Mouse (Mus musculus) neural tube, embryonic 13.5 days (tissue): Measurements from ENCODE around the gene Anapc1. TPM values are rescaled to one million over a fixed set of nuclear protein-coding genes. Genes with fewer than 3 reads are reported as not detected.

Source experiments
- ATAC-seq: fragments of 200-750 bp; cut with Nextera tagmentation; 2 replicates; pipeline ENCODE4 v1.8.0; 2017; ENCODE audit warnings: low read depth, mild to moderate bottlenecking, moderate TSS enrichment, moderate library complexity
- H3K27ac ChIP-seq: fragments of 300-500 bp; sonication (generic); replicated peaks from 2 replicates; pipeline ENCODE4 v1.5.1; 2015; ENCODE audit warnings: moderate library complexity, mild to moderate bottlenecking, inconsistent platforms
- H3K27me3 ChIP-seq: fragments of 300-500 bp; sonication (generic); 2 replicates; pipeline ENCODE4 v1.6.1; 2015; ENCODE audit warnings: mild to moderate bottlenecking, inconsistent platforms
- H3K36me3 ChIP-seq: fragments of 300-500 bp; sonication (generic); 2 replicates; pipeline ENCODE4 v1.6.1; 2015; ENCODE audit warnings: mild to moderate bottlenecking, inconsistent platforms
- H3K4me1 ChIP-seq: fragments of 300-500 bp; sonication (generic); replicated peaks from 2 replicates; pipeline ENCODE4 v1.6.1; 2015; ENCODE audit warnings: inconsistent platforms
- H3K4me2 ChIP-seq: fragments of 300-500 bp; sonication (generic); 2 replicates; pipeline ENCODE4 v1.6.1; 2015; ENCODE audit warnings: inconsistent platforms, mild to moderate bottlenecking, moderate library complexity
- H3K4me3 ChIP-seq: fragments of 300-500 bp; sonication (generic); 2 replicates; pipeline ENCODE4 v1.5.1; 2015; ENCODE audit warnings: mild to moderate bottlenecking, inconsistent platforms
- H3K9ac ChIP-seq: fragments of 300-500 bp; sonication (generic); 2 replicates; pipeline ENCODE4 v1.6.1; 2015; ENCODE audit warnings: moderate library complexity, mild to moderate bottlenecking, inconsistent platforms
- H3K9me3 ChIP-seq: fragments of 300-500 bp; sonication (generic); 2 replicates; pipeline ENCODE4 v1.6.1; 2016; ENCODE audit warnings: inconsistent platforms
- WGBS: fragments of 180-500 bp; shearing (Covaris S2); methylation state at CpG from one replicate; pipeline ENCODE4 v1.1.7; 2015; 5-methylcytosine and 5-hydroxymethylcytosine counted together
- polyA plus RNA-seq: library from polyadenylated mRNA; unstranded; fragments of >200 nt; fragmentation: Nextera tagmentation; extraction: Ambion mirVana; gene quantifications from 2 replicates; pipeline ENCODE4 v1.2.1, GENCODE M21; 2015

Gene Anapc1
- 41.8 and 47.7 TPM in 2 replicates for polyA plus RNA-seq

GRCm38 (mm10) chr2:128686921-128687557 is at the start of gene Anapc1:
TSS of gene Anapc1 (minus strand) at chr2:128687391.
- Histone ChIP-seq H3K4me2 (peak within 1 kb of the TSS; percentile 79), H3K4me1 (peaks cover 21% of the 10 kb centered on the region), H3K27me3 (no peaks in the 10 kb centered on the region), H3K9me3 (no peaks in the 10 kb centered on the region), H3K9ac (peak within 1 kb of the TSS; percentile 96), H3K27ac (peak within 1 kb of the TSS; percentile 90), H3K4me3 (peak within 1 kb of the TSS; percentile 99), H3K36me3 (peaks cover 16% of the 10 kb centered on the region)
- 0% methylated on average over 58 of the region's 58 CpGs for WGBS
- peak; percentile 98 for ATAC-seq

- no peaks in the 10 kb centered on the region for H3K27me3 ChIP-seq
- H3K36me3 ChIP-seq = no peaks in the 10 kb centered on the region
- no peak for ATAC-seq
- no peaks in the 10 kb centered on the region for H3K4me1 ChIP-seq
- WGBS = 71% methylated on average over 3 of the region's 3 CpGs
- H3K4me2 ChIP-seq = no peak overlapping the region
- H3K4me3 ChIP-seq = no peak overlapping the region
- no peak overlapping the region for H3K27ac ChIP-seq
- no peaks in the 10 kb centered on the region for H3K9me3 ChIP-seq
- H3K9ac ChIP-seq = no peak overlapping the region
Observed at GRCm38 (mm10) chr2:128735089-128735488, 47.9 kb upstream of the Anapc1 start.

- WGBS = 94% methylated on average over 1 of the region's 1 CpGs
- no peaks in the 10 kb centered on the region for H3K36me3 ChIP-seq
- no peaks in the 10 kb centered on the region for H3K27me3 ChIP-seq
- H3K4me1 ChIP-seq = peaks cover 9% of the 10 kb centered on the region
- H3K4me2 ChIP-seq = no peak overlapping the region
- H3K9me3 ChIP-seq = no peaks in the 10 kb centered on the region
- H3K9ac ChIP-seq = no peak overlapping the region
- no peak overlapping the region for H3K4me3 ChIP-seq
- H3K27ac ChIP-seq = no peak overlapping the region
- no peak for ATAC-seq
Observed at GRCm38 (mm10) chr2:128731951-128732350, 44.8 kb upstream of the Anapc1 start.

GRCm38 (mm10) chr2:128731514-128731913 is 44.3 kb upstream of the Anapc1 start:
- Histone ChIP-seq H3K4me1 (peaks cover 9% of the 10 kb centered on the region), H3K4me3 (no peak overlapping the region), H3K9me3 (no peaks in the 10 kb centered on the region), H3K27ac (no peak overlapping the region), H3K4me2 (no peak overlapping the region), H3K9ac (no peak overlapping the region), H3K36me3 (no peaks in the 10 kb centered on the region), H3K27me3 (no peaks in the 10 kb centered on the region)
- ATAC-seq = no peak
- 78% methylated on average over 10 of the region's 10 CpGs for WGBS

- Histone ChIP-seq H3K27ac (no peak overlapping the region), H3K36me3 (no peaks in the 10 kb centered on the region), H3K9ac (no peak overlapping the region), H3K9me3 (no peaks in the 10 kb centered on the region), H3K4me1 (peaks cover 9% of the 10 kb centered on the region), H3K4me2 (no peak overlapping the region), H3K4me3 (no peak overlapping the region), H3K27me3 (no peaks in the 10 kb centered on the region)
- 40% methylated on average over 7 of the region's 7 CpGs for WGBS
- peak; percentile 53 for ATAC-seq
Observed at GRCm38 (mm10) chr2:128729141-128729540, 42.0 kb upstream of the Anapc1 start.

GRCm38 (mm10) chr2:128728066-128728465 is 40.9 kb upstream of the Anapc1 start:
- 77% methylated on average over 4 of the region's 4 CpGs for WGBS
- Histone ChIP-seq H3K4me3 (no peak overlapping the region), H3K4me1 (peaks cover 9% of the 10 kb centered on the region), H3K9ac (no peak overlapping the region), H3K27me3 (no peaks in the 10 kb centered on the region), H3K9me3 (no peaks in the 10 kb centered on the region), H3K36me3 (no peaks in the 10 kb centered on the region), H3K27ac (no peak overlapping the region), H3K4me2 (no peak overlapping the region)
- no peak for ATAC-seq

- 68% methylated on average over 3 of the region's 3 CpGs for WGBS
- Histone ChIP-seq H3K9me3 (no peaks in the 10 kb centered on the region), H3K27ac (no peak overlapping the region), H3K4me2 (no peak overlapping the region), H3K9ac (no peak overlapping the region), H3K27me3 (no peaks in the 10 kb centered on the region), H3K36me3 (no peaks in the 10 kb centered on the region), H3K4me1 (peaks cover 9% of the 10 kb centered on the region), H3K4me3 (no peak overlapping the region)
- no peak for ATAC-seq
Observed at GRCm38 (mm10) chr2:128727552-128727951, 40.4 kb upstream of the Anapc1 start.

GRCm38 (mm10) chr2:128726626-128727025 is 39.4 kb upstream of the Anapc1 start:
- WGBS = 84% methylated on average over 7 of the region's 7 CpGs
- no peak overlapping the region for H3K27ac ChIP-seq

GRCm38 (mm10) chr2:128726067-128726466 is 38.9 kb upstream of the Anapc1 start:
- H3K36me3 ChIP-seq = no peaks in the 10 kb centered on the region
- no peak overlapping the region for H3K4me3 ChIP-seq
- ATAC-seq = no peak
- no peaks in the 10 kb centered on the region for H3K27me3 ChIP-seq
- no peak overlapping the region for H3K27ac ChIP-seq
- 0 out of 2 replicates have a peak, but pooled peaks cover 3% of the 10 kb centered on the region for H3K9me3 ChIP-seq
- 87% methylated on average over 5 of the region's 5 CpGs for WGBS
- H3K9ac ChIP-seq = no peak overlapping the region
- no peak overlapping the region for H3K4me2 ChIP-seq
- H3K4me1 ChIP-seq = peaks cover 9% of the 10 kb centered on the region

More at GRCm38 (mm10) chr2:128726626-128727025, 39.4 kb upstream of the Anapc1 start:
- H3K4me1 ChIP-seq = peaks cover 9% of the 10 kb centered on the region
- no peak overlapping the region for H3K4me3 ChIP-seq
- H3K9me3 ChIP-seq = no peaks in the 10 kb centered on the region
- no peaks in the 10 kb centered on the region for H3K36me3 ChIP-seq
- no peak overlapping the region for H3K9ac ChIP-seq
- no peak for ATAC-seq
- H3K27me3 ChIP-seq = no peaks in the 10 kb centered on the region
- no peak overlapping the region for H3K4me2 ChIP-seq

- Histone ChIP-seq H3K36me3 (no peaks in the 10 kb centered on the region), H3K4me2 (no peak overlapping the region), H3K27ac (no peak overlapping the region), H3K9me3 (0 out of 2 replicates have a peak, but pooled peaks cover 3% of the 10 kb centered on the region), H3K4me3 (no peak overlapping the region), H3K9ac (no peak overlapping the region), H3K4me1 (no peaks in the 10 kb centered on the region; the same call in 1 of the 2 replicates), H3K27me3 (no peaks in the 10 kb centered on the region)
- ATAC-seq = no peak
- WGBS = 97% methylated on average over 5 of the region's 5 CpGs
Observed at GRCm38 (mm10) chr2:128722106-128722710, 35.0 kb upstream of the Anapc1 start.

GRCm38 (mm10) chr2:128719380-128719779 is 32.2 kb upstream of the Anapc1 start:
- ATAC-seq = no peak
- Histone ChIP-seq H3K36me3 (no peaks in the 10 kb centered on the region), H3K9me3 (0 out of 2 replicates have a peak, but pooled peaks cover 3% of the 10 kb centered on the region)

GRCm38 (mm10) chr2:128715979-128716378 is 28.8 kb upstream of the Anapc1 start:
- no peak overlapping the region for H3K4me2 ChIP-seq
- no peaks in the 10 kb centered on the region for H3K36me3 ChIP-seq
- H3K9ac ChIP-seq = no peak overlapping the region
- 91% methylated on average over 1 of the region's 1 CpGs for WGBS
- H3K27me3 ChIP-seq = no peaks in the 10 kb centered on the region
- H3K27ac ChIP-seq = no peak overlapping the region
- no peak overlapping the region for H3K4me3 ChIP-seq
- H3K4me1 ChIP-seq = peaks cover 17% of the 10 kb centered on the region
- H3K9me3 ChIP-seq = no peaks in the 10 kb centered on the region
- ATAC-seq = no peak

More at GRCm38 (mm10) chr2:128719380-128719779, 32.2 kb upstream of the Anapc1 start:
- H3K27ac ChIP-seq = no peak overlapping the region
- no peak overlapping the region for H3K4me2 ChIP-seq
- peaks cover 7% of the 10 kb centered on the region for H3K4me1 ChIP-seq
- 93% methylated on average over 2 of the region's 2 CpGs for WGBS
- H3K27me3 ChIP-seq = no peaks in the 10 kb centered on the region
- no peak overlapping the region for H3K4me3 ChIP-seq
- no peak overlapping the region for H3K9ac ChIP-seq
